Mouse (Mus musculus): ENCODE results near the gene Hyou1. TPM values are rescaled to one million over a fixed set of nuclear protein-coding genes. Genes with fewer than 3 reads are reported as not detected.
"Not testable (repeated sequence)": the region's sequence is repeated elsewhere in the genome, so short reads cannot be mapped to it uniquely, and the experiment has no call there.

The Hyou1 gene
- polyA plus RNA-seq, 1 experiment from 2014 or later: 26.7 TPM

DNA sequence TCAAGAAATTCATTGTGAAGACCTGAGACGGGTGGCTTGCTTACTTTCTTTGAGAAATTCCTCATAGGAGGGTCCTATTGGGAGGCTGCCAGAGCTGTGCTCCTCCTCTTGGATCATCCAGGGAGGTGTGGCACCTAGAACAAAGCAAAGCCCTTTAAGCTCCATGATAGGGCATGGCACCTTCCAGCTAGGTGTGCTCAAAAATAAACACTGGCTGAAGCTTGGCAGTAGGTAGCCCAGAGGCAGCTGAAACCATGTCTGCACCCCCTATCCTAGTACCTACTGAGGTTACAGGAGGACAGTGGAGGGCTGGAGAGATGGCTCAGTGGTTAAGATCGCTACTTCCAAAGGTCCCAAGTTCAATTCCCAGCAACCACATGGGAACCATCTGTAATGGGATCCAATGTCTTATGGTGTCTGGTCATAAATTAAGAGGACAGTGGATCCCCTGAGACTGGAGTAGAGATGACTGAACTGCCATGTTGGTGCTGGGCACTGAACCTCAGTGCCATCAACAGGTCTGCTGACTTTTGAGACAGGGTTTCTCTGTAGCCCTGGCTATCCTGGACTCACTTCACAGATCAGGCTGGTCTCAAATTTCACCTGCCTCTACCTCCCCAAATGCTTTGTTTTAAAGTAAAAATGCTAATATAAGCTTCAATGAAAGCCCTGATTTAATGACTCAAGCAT is 31.5 kb downstream of the Hyou1 start:
- H3K27ac ChIP-seq: no peak overlapping the region
- peaks cover 15% of the 10 kb centered on the region for H3K4me1 ChIP-seq
- peaks cover 61% of the 10 kb centered on the region for H3K36me3 ChIP-seq (replicated peaks)
- no peak overlapping the region for H3K9ac ChIP-seq
- H3K4me2 ChIP-seq: no peak overlapping the region
- H3K4me3 ChIP-seq (replicated peaks): no peak overlapping the region
- no peaks in the 10 kb centered on the region for H3K27me3 ChIP-seq
- no peaks in the 10 kb centered on the region for H3K9me3 ChIP-seq
- no peak for ATAC-seq (ENCODE audit: low FRiP score)
- 89% methylated on average over 2 of the region's 2 CpGs for WGBS

DNA sequence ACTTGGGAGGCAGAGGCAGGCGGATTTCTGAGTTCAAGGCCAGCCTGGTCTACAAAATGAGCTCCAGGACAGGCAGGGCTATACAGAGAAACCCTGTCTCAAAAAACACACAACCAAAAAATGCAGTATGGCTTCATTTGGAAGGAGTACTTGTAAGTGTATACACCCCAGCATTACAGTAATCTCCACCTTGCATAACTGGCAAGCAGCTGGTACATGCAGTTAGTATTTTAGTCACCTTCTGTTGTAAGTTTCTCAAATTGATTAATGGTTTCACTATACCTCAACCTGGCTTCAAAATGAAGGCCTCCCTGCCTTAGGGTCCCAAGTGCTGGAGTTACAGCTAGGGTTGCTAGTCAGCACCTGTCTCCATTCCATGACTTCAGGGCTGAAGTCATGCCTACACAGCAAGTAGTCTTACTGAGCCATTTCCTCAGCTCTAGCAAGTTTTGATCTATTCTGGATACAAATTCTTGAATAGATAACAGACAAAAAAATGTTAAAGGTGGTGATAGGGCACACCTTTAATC is 32.4 kb downstream of the Hyou1 start:
- WGBS: 84% methylated on average over 1 of the region's 1 CpGs
- H3K36me3 ChIP-seq (replicated peaks): peaks cover 63% of the 10 kb centered on the region

DNA sequence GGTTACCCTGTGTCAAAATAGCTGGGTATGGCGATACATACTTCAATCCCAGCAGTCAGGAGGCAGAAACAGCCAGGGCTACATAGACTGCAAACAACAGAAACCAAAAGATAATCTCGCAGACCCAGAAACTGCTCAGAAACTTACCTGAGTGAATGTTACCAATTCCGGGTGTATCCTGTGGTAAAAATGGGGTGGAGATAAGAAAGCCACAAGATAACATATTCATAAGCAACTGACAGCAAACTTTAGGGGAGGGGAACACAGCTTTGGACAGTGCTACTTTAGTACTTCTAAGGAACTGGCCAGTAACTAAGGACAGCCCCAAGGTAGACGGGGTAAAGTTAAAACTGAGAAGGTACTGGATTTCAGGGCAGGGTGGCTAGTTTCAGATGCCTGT is 33.0 kb downstream of the Hyou1 start:
- H3K4me1 ChIP-seq: peaks cover 15% of the 10 kb centered on the region
- no peaks in the 10 kb centered on the region for H3K9me3 ChIP-seq
- no peak overlapping the region for H3K4me3 ChIP-seq (replicated peaks)
- H3K27me3 ChIP-seq: no peaks in the 10 kb centered on the region
- WGBS: 88% methylated on average over 4 of the region's 4 CpGs
- H3K36me3 ChIP-seq (replicated peaks): peaks cover 63% of the 10 kb centered on the region
- no peak overlapping the region for H3K9ac ChIP-seq
- H3K27ac ChIP-seq: no peak overlapping the region
- no peak overlapping the region for H3K4me2 ChIP-seq
- ATAC-seq (ENCODE audit: low FRiP score): no peak

More for the DNA sequence above, 32.4 kb downstream of the Hyou1 start:
- Histone ChIP-seq H3K4me2 (no peak overlapping the region), H3K4me1 (peaks cover 12% of the 10 kb centered on the region), H3K4me3 (replicated peaks) (no peak overlapping the region), H3K27ac (no peak overlapping the region), H3K27me3 (no peaks in the 10 kb centered on the region), H3K9me3 (no peaks in the 10 kb centered on the region), H3K9ac (no peak overlapping the region)
- no peak for ATAC-seq (ENCODE audit: low FRiP score)

DNA sequence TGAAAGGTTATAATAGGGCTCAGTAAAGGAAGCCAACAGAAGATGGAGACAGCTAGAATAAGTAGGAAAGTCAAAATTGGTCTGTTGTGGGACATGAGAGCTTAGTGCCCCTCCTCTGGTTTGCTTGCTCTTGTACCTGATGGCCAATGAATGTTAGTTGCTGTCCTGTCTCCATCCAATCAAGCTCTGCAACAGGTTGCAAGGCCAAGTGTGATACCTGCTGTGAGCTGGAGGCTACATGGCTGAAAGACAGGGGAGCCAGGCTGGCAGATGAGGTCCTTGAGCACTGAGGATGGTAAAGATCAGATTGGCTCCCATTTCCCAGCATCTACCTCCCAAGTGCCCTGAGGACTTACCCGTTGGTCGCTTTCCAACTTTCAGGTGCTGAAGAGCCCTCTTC is 33.5 kb downstream of the Hyou1 start:
- H3K9ac ChIP-seq: no peak overlapping the region
- H3K4me1 ChIP-seq: peaks cover 19% of the 10 kb centered on the region
- no peaks in the 10 kb centered on the region for H3K9me3 ChIP-seq
- H3K27ac ChIP-seq: no peak overlapping the region
- no peak for ATAC-seq (ENCODE audit: low FRiP score)
- H3K4me3 ChIP-seq (replicated peaks): no peak overlapping the region
- H3K36me3 ChIP-seq (replicated peaks): peaks cover 63% of the 10 kb centered on the region
- 74% methylated on average over 2 of the region's 2 CpGs for WGBS
- H3K27me3 ChIP-seq: no peaks in the 10 kb centered on the region
- H3K4me2 ChIP-seq: no peak overlapping the region

DNA sequence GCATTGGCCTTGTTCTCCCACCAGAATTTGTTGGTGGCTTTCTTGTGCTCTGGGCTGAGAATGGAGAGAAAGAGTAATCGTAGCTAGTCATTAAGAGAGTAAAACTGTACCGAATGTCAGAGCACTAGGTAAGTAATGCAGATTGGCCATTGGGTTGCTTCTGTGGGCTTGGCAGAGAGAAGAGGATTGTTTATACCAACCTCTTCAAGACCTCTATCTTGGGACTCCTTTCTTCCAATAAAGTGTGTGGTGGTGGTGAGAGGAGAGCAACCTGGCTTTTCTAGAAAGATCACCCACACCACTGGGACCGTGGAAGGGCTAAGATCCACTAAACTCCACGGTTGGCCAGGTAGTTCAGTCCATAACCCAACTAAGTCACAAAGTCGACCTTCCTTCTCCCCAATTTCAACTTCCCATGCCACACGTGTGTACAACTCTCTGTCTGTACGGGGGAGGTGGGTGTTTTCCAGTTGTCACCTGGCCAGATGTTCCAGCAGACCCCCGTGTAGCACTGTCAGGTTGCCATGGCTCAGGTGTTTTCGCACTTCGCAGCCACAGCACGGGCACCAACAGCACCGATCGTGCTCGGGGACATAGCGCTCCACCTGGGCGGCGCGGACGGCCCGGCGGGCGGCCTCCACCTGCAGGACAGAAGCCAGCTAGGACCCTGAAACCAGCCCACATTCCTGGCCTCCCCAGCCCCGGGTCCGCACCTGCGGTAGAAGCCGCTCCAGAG is 38.0 kb downstream of the Hyou1 start:
- H3K4me3 ChIP-seq (replicated peaks): peak overlapping the region; percentile 87
- peaks cover 11% of the 10 kb centered on the region for H3K4me1 ChIP-seq
- H3K27me3 ChIP-seq: no peaks in the 10 kb centered on the region
- 8% methylated on average over 26 of the region's 26 CpGs for WGBS
- H3K4me2 ChIP-seq: peak overlapping the region; percentile 79
- peak; percentile 77 for ATAC-seq (ENCODE audit: low FRiP score)
- peak overlapping the region; percentile 51; the same call in 1 of the 2 replicates for H3K27ac ChIP-seq
- peaks cover 25% of the 10 kb centered on the region for H3K36me3 ChIP-seq (replicated peaks)
- no peaks in the 10 kb centered on the region; the same call in 1 of the 2 replicates for H3K9me3 ChIP-seq
- peak overlapping the region; percentile 79 for H3K9ac ChIP-seq

DNA sequence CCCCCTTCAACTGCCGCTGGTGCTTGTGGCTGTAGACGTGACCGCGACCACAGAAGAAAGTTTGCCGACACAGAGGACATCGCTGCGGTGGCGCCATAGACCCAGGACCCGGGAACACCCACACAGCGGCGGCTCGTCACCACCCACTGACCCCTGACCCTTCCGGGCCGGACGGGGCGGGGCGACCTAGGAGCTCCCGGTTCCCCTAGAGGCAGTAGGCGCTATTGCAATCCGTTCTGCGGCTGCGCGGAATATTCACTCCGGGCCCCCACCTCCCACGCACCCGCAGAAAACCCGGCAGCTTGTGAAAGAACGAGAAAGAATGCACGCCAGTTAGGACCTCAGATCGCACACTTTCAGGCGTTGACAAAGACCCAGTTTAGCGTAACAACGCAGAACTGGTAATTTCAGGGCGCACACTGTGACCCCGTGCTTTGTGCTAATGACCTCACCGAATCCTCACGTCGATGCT is 38.6 kb downstream of the Hyou1 start:
- peak overlapping the region; percentile 79 for H3K9ac ChIP-seq
- peak overlapping the region; percentile 79 for H3K4me2 ChIP-seq
- peak; percentile 87 for ATAC-seq (ENCODE audit: low FRiP score)
- peaks cover 19% of the 10 kb centered on the region for H3K36me3 ChIP-seq (replicated peaks)
- H3K9me3 ChIP-seq: no peaks in the 10 kb centered on the region; the same call in 1 of the 2 replicates
- H3K27ac ChIP-seq: peak overlapping the region; percentile 51
- no peaks in the 10 kb centered on the region for H3K27me3 ChIP-seq
- peaks cover 11% of the 10 kb centered on the region for H3K4me1 ChIP-seq
- WGBS: under 1% methylated on average over 38 of the region's 38 CpGs
- H3K4me3 ChIP-seq (replicated peaks): peak overlapping the region; percentile 87

DNA sequence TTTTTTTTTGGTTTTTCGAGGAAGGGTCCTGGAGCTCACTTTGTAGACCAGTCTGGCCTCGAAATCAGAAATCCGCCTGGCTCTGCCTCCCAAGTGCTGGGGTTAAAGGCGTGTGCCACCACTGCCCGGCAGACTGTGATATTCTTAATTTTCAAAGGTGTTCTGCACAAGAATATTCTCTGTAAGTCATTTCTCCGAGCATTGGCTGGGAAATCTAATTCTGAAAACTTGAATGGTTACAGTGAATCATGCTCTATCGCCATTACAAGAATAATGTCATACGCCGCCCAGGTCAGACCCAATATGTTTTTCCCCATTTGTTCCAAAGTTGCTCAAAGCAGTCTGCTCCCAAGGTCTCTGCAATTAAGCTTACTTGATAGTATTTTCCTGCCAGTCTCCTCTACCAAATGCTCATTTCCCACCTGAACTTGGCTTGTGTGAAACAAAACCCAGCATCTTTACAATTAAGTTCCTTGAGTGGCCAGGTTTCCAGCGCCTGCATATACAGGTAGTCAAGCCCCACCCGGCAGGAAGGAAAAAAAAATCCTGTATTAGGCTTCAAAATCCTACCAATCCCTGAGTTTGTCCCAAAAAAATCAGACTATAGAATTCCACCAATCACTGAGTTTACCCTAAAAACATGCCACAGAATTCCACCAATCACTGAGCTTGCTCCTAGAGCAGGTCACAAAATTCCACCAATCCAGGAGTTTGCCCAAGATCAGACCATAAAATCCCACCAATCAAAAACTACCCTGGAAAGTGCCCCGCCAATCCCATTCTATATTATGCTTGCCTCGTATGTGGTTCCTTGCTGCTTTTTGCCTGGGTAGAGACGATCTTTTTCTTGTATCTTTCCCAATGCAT is 39.5 kb downstream of the Hyou1 start, which contains the start of gene Ccdc84:
Gene Ccdc84 (minus strand): TSS at position 51 of the 867 bp plus-strand sequence.
- peaks cover 11% of the 10 kb centered on the region for H3K36me3 ChIP-seq (replicated peaks)
- peak within 1 kb of the TSS; percentile 51 for H3K27ac ChIP-seq
- peak within 1 kb of the TSS; percentile 79 for H3K4me2 ChIP-seq
- 82% methylated on average over 14 of the region's 14 CpGs for WGBS
- H3K4me3 ChIP-seq (replicated peaks): peak within 1 kb of the TSS; percentile 87
- H3K9ac ChIP-seq: peak within 1 kb of the TSS; percentile 79
- H3K4me1 ChIP-seq: peaks cover 11% of the 10 kb centered on the region
- no peaks in the 10 kb centered on the region; the same call in 1 of the 2 replicates for H3K9me3 ChIP-seq
- ATAC-seq (ENCODE audit: low FRiP score): no peak
- no peaks in the 10 kb centered on the region for H3K27me3 ChIP-seq

DNA sequence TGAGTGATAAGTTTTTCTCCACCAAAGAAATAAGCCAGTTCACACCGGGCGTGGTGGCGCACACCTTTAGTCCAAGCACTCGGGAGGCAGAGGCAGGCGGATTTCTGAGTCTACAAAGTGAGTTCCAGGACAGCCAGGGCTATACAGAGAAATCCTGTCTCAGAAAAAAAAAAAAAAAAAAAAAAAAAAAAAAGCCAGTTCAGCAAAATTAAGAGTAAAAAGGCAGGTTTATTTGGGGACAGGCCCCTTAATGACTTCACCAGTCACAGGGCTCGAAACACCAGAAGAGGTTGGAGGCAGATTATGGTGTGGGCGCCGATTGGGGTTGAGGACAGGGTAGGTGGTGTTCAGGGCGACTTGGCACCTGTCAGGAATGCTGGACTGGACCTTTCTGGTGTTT is 40.4 kb downstream of the Hyou1 start:
- 92% methylated on average over 9 of the region's 9 CpGs for WGBS
- H3K4me1 ChIP-seq: peaks cover 11% of the 10 kb centered on the region
- H3K9ac ChIP-seq; H3K4me2 ChIP-seq; H3K9me3 ChIP-seq; H3K27me3 ChIP-seq; H3K36me3 ChIP-seq (replicated peaks); H3K4me3 ChIP-seq (replicated peaks); H3K27ac ChIP-seq; ATAC-seq (ENCODE audit: low FRiP score): not testable (repeated sequence)

DNA sequence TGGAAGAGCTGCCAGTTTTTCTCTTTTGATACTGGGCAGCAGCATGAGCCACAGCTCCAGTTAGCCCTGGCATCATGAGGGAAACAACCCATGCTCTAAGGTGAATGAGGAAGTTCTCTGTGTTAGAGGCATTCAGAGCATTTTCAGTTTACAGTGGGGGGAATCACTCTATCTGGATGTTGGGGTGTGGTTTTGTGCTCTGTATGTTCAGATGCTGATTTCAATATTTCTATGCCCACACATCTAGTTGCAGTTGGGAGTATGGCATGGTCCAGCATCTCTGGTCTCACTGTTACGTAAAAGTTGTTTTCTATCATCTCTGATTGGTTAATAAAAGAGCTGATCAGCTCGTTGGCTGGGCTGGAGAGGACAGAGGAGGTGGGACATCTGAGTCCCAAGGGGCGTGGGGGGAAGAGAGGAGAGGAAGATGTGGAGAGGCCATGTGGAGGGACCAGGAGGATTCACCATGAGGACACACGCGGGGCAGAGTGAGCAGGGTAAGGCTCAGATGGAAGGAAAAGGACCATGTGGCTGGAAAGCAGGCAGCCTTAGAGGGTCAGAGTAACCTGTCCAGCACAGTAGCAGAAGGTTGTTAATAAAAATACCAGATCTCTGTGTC is 41.1 kb downstream of the Hyou1 start:
- ATAC-seq (ENCODE audit: low FRiP score): no peak
- peaks cover 11% of the 10 kb centered on the region for H3K4me1 ChIP-seq
- WGBS: 80% methylated on average over 5 of the region's 5 CpGs

DNA sequence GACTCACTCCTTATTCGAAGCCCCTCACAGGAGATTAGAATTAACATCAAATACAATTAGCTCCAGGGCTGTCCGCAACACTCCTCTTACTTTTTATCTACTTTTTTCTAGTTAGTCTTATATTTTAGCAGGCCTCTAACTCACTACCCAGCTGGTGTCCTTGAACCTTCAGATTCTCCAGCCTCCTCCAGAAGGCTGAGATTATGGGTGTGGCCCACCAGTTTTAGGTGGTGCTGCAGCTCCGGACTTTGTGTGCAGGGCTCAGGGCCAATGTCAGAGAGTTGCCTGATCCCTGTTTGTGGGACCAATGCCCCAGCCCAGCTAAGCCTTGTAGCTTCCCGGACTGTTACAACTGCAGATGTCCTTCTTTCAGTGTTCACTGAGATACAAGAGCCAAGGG is 44.3 kb downstream of the Hyou1 start:
- Histone ChIP-seq H3K27me3 (no peaks in the 10 kb centered on the region), H3K9ac (no peak overlapping the region), H3K4me3 (replicated peaks) (no peak overlapping the region), H3K4me1 (0 out of 2 replicates have a peak, but pooled peaks cover under 1% of the 10 kb centered on the region), H3K36me3 (replicated peaks) (no peaks in the 10 kb centered on the region), H3K4me2 (no peak overlapping the region), H3K27ac (no peak overlapping the region), H3K9me3 (no peaks in the 10 kb centered on the region; the same call in 1 of the 2 replicates)
- no peak for ATAC-seq (ENCODE audit: low FRiP score)
- WGBS: 94% methylated on average over 4 of the region's 4 CpGs

More for the DNA sequence above, 41.1 kb downstream of the Hyou1 start:
- H3K27ac ChIP-seq: no peak overlapping the region
- no peaks in the 10 kb centered on the region; the same call in 1 of the 2 replicates for H3K9me3 ChIP-seq
- H3K36me3 ChIP-seq (replicated peaks): 0 out of 2 replicates have a peak, but pooled peaks cover 4% of the 10 kb centered on the region
- no peak overlapping the region for H3K4me2 ChIP-seq
- H3K27me3 ChIP-seq: no peaks in the 10 kb centered on the region
- no peak overlapping the region for H3K4me3 ChIP-seq (replicated peaks)
- no peak overlapping the region for H3K9ac ChIP-seq

DNA sequence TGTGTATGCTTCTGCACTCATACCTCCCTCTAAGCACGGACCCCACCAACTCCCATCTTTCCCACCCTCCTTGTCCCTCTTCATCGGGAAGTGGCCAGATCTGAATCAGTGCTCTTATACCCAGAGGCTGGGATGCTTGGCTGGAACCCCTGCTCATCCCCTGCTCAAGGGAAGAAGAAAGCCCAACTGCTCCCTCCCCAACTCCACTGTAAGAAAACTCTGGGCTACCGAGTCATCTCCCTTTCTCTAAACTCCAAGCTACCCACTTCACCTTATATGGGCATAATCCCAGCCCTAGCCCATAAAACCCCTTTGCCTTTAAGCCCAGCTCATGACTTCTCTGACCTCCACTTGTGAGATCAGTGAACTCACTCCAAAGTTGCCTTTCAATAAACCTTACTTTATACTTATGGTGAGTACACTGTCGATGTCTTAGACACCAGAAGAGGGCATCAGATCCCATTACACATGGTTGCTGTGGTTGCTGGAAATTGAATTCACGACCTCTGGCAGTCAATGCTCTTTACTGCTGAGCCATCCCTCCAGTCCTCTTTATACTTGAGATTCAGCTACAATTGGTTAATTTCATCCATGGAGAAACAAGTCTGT is 53.4 kb downstream of the Hyou1 start:
- Histone ChIP-seq H3K4me2 (no peak overlapping the region), H3K9me3 (no peaks in the 10 kb centered on the region), H3K27me3 (no peaks in the 10 kb centered on the region), H3K4me3 (replicated peaks) (no peak overlapping the region), H3K36me3 (replicated peaks) (no peaks in the 10 kb centered on the region), H3K9ac (no peak overlapping the region), H3K27ac (no peak overlapping the region), H3K4me1 (peaks cover 10% of the 10 kb centered on the region; the same call in 1 of the 2 replicates)
- ATAC-seq (ENCODE audit: low FRiP score): no peak
- 57% methylated on average over 5 of the region's 5 CpGs for WGBS

Data from forebrain, embryonic 12.5 days (tissue).